Mouse (Mus musculus) E14TG2a.4 (cell line): ENCODE data around the gene Zfp697.

Experiments
- CTCF ChIP-seq: conservative IDR thresholded peaks from 2 replicates; pipeline ENCODE4 v1.5.1; 2014; ENCODE audit warnings: low read length
- NANOG ChIP-seq: IDR thresholded peaks from 2 replicates; pipeline ENCODE4 v1.6.1; 2014; ENCODE audit warnings: borderline replicate concordance, low read length, mixed read lengths

DNA sequence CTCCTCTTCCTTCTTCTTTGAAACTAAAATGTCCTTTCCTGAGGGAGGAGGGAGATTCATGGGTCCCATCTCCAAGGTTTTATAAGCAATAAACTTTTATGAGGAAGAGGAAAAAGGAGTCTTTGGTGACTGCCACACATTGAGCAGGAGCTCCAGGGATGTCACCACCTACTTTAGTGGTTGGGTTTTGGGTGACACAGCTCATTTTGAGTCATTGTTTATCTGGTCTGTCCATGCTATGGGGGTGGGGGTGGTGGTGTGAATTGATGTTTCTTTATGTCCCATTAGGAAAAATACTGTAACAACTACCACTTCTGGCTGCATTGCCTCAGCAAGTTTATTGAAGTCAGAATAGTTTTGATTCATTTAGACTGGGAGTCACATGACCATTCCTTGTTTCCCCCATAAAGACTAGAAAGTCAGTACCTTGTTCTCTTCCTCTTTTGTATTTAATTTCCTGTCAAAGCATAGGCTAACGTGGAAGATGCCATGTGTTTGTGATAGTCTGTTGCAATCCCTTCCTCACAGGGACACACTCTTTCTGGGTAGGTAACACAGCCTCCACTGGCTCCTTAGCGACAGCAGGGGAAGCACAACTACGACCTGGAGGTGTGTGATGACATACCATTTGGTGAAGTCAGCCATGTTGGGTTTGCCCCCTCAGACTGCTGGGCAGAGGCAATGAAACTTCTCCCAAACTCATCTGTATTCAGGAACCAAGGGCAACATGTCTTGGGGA lies 25.5 kb upstream of the Zfp697 start:
- TF ChIP-seq CTCF = no peak
- no peak for TF ChIP-seq NANOG
